Mouse (Mus musculus) liver, embryonic 14.5 days (tissue): Measurements from ENCODE around the gene Hbb-bt. TPM values are rescaled to one million over a fixed set of nuclear protein-coding genes. Genes with fewer than 3 reads are reported as not detected.
"Not testable (repeated sequence)": the region's sequence is repeated elsewhere in the genome, so short reads cannot be mapped to it uniquely, and the experiment has no call there.

Experiments used
- ATAC-seq: fragments of 200-750 bp; cut with Nextera tagmentation; 2 replicates; pipeline ENCODE4 v1.8.0; 2017; ENCODE audit warnings: moderate number of reproducible peaks, mild to moderate bottlenecking, moderate library complexity; ENCODE audit not compliant: insufficient read depth
- DNase-seq, 3 experiments: peaks; one replicate each; pipeline ENCODE4 v3.0.0-alpha.2; 2012 to 2013; ENCODE audit warnings: low read depth in 3 of 3, low spot score in 3 of 3
- H3K27ac ChIP-seq: fragments of 300-500 bp; sonication (generic); 2 replicates; pipeline ENCODE4 v1.5.1; 2014; ENCODE audit warnings: moderate library complexity, mild to moderate bottlenecking, control low read depth, inconsistent platforms
- H3K27me3 ChIP-seq: fragments of 300-500 bp; sonication (generic); 2 replicates; pipeline ENCODE4 v1.6.1; 2014; ENCODE audit warnings: mild to moderate bottlenecking, low read length, moderate library complexity; ENCODE audit not compliant: control insufficient read depth, insufficient read depth
- H3K36me3 ChIP-seq: fragments of 300-500 bp; sonication (generic); replicated peaks from 2 replicates; pipeline ENCODE4 v1.6.1; 2014; ENCODE audit warnings: low read depth; ENCODE audit not compliant: control insufficient read depth, insufficient read depth
- H3K4me1 ChIP-seq, 2 experiments: fragments of 200-500 bp in 1 of 2; fragments of 300-500 bp in 1 of 2; sonication (generic) in 1 of 2; replicated peaks; 2 replicates each; pipeline ENCODE4 v1.6.1; 2012 to 2014; ENCODE audit warnings: antibody characterized with exemption in 1 of 2, inconsistent platforms in 1 of 2, low read length in 1 of 2; ENCODE audit not compliant: control insufficient read depth in 2 of 2, insufficient read depth in 2 of 2
- H3K4me2 ChIP-seq: fragments of 300-500 bp; sonication (generic); 2 replicates; pipeline ENCODE4 v1.6.1; 2014; ENCODE audit warnings: low read depth, mild to moderate bottlenecking, control low read depth, moderate library complexity
- H3K4me3 ChIP-seq, 2 experiments: fragments of 200-500 bp in 1 of 2; fragments of 300-500 bp in 1 of 2; sonication (generic) in 1 of 2; 2 replicates each; pipeline ENCODE4 v1.5.1; 2012 to 2014; ENCODE audit warnings: low read depth in 2 of 2, low read length in 2 of 2, mild to moderate bottlenecking in 2 of 2, control low read depth in 1 of 2, inconsistent platforms in 1 of 2, moderate library complexity in 1 of 2; ENCODE audit not compliant: insufficient read depth in 1 of 2
- H3K9ac ChIP-seq: fragments of 300-500 bp; sonication (generic); replicated peaks from 2 replicates; pipeline ENCODE4 v1.6.1; 2014; ENCODE audit warnings: mild to moderate bottlenecking, control low read depth, moderate library complexity
- H3K9me3 ChIP-seq: fragments of 300-500 bp; sonication (generic); 2 replicates; pipeline ENCODE4 v1.6.1; 2016; ENCODE audit warnings: low read length, mixed read lengths; ENCODE audit not compliant: control insufficient read depth
- CTCF ChIP-seq: IDR thresholded peaks from 2 replicates; pipeline ENCODE4 v1.5.1; 2016; ENCODE audit warnings: antibody characterized with exemption, low read depth, control low read depth
- EP300 ChIP-seq: IDR thresholded peaks from 2 replicates; pipeline ENCODE4 v1.6.1; 2016; ENCODE audit warnings: antibody characterized with exemption, low read depth
- WGBS: fragments of 180-500 bp; shearing (Covaris S2); extraction: QIAGEN DNeasy Blood & Tissue Kit; methylation state at CpG from one replicate; pipeline ENCODE4 v1.1.7; 2014; ENCODE audit not compliant: insufficient replicate concordance; 5-methylcytosine and 5-hydroxymethylcytosine counted together
- polyA plus RNA-seq, 2 experiments: library from polyadenylated mRNA; depleted of rRNA in 1 of 2; stranded (reverse) in 1 of 2; unstranded in 1 of 2; fragments of >200 nt; fragmentation: Nextera tagmentation in 1 of 2; extraction: Ambion mirVana in 1 of 2; gene quantifications; 2 replicates each; pipeline versions ENCODE4 v1.2.1 to v1.2.3; 2012 to 2014

Gene Hbb-bt
- polyA plus RNA-seq, 2 experiments = 66,320 to 74,220 TPM

- 64% methylated on average over 3 of the region's 3 CpGs for WGBS
- H3K4me3 ChIP-seq = peak overlapping the region; percentile 45 to 54
- H3K27ac ChIP-seq = peak overlapping the region; percentile 90
- H3K4me1 ChIP-seq = peaks cover 28 to 30% of the 10 kb centered on the region in 2 experiments
- TF ChIP-seq EP300 (peak; percentile 58), CTCF (no peak)
- peak; percentile 62 for ATAC-seq
- DNase-seq = peak in 2 of 3 experiments; percentile 77 to 79
- peak overlapping the region; percentile 29 for H3K4me2 ChIP-seq
- no peaks in the 10 kb centered on the region for H3K9me3 ChIP-seq
- H3K9ac ChIP-seq = peak overlapping the region; percentile 68
- H3K36me3 ChIP-seq = no peaks in the 10 kb centered on the region
- H3K27me3 ChIP-seq = no peaks in the 10 kb centered on the region
Measured at GRCm38 (mm10) chr7:103826255-103826887, 12.6 kb upstream of the Hbb-bt start.

GRCm38 (mm10) chr7:103825536-103826254 is 11.9 kb upstream of the Hbb-bt start:
- peak overlapping the region; percentile 35 to 42; a peak in 3 of 4 replicates for H3K4me3 ChIP-seq
- H3K9ac ChIP-seq = no peak overlapping the region; the same call in 1 of the 2 replicates
- TF ChIP-seq EP300 (peak; percentile 38), CTCF (no peak)
- 68% methylated on average over 3 of the region's 3 CpGs for WGBS
- DNase-seq (peak in 2 of 3 experiments; percentile 80 to 83), ATAC-seq (peak; percentile 78)
- H3K9me3 ChIP-seq = no peaks in the 10 kb centered on the region
- H3K27me3 ChIP-seq = no peaks in the 10 kb centered on the region
- peak overlapping the region; percentile 96 for H3K27ac ChIP-seq
- peak overlapping the region; percentile 67 for H3K4me2 ChIP-seq
- H3K4me1 ChIP-seq = peaks cover 25 to 30% of the 10 kb centered on the region in 2 experiments
- no peaks in the 10 kb centered on the region for H3K36me3 ChIP-seq

GRCm38 (mm10) chr7:103824597-103824996 is 10.8 kb upstream of the Hbb-bt start:
- 40% methylated on average over 2 of the region's 2 CpGs for WGBS
- H3K9ac ChIP-seq = peak overlapping the region; percentile 71
- H3K9me3 ChIP-seq = no peaks in the 10 kb centered on the region
- no peak for ATAC-seq
- no peaks in the 10 kb centered on the region for H3K36me3 ChIP-seq
- peak overlapping the region; percentile 67 for H3K4me2 ChIP-seq
- peaks cover 19 to 23% of the 10 kb centered on the region in 2 experiments for H3K4me1 ChIP-seq
- peak in 1 of 3 experiments; percentile 60 for DNase-seq
- no peaks in the 10 kb centered on the region for H3K27me3 ChIP-seq
- TF ChIP-seq CTCF (no peak), EP300 (peak; percentile 65)
- H3K27ac ChIP-seq = peak overlapping the region; percentile 96
- peak overlapping the region; percentile 36 to 42 for H3K4me3 ChIP-seq

DNA sequence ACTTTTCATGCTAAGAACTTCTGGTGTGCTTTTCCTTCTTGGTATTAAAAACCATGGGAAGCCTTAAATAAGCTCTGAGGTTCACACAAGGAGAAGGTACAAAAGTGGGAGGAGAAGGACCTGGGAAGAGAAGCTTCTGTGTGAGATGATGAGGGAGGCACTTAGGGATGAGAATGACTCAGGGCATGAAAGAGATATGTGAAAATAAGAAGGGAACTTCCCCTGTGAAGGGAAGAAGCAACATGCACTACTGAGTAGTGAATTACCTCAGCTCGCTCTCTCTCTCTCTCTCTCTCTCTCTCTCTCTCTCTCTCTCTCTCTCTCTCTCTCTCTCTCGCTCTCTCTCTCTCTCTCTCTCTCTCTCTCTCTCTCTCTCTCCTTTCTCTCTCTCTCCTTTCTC is 1.3 kb upstream of the Hbb-bt start:
- not testable (repeated sequence) for DNase-seq, H3K36me3 ChIP-seq, H3K27me3 ChIP-seq, H3K4me1 ChIP-seq, ATAC-seq, H3K9me3 ChIP-seq
- Histone ChIP-seq H3K27ac (peak overlapping the region; percentile 93), H3K4me2 (peak overlapping the region; percentile 83), H3K9ac (peak overlapping the region; percentile 79), H3K4me3 (peak overlapping the region; percentile 45 to 47)
- 31% methylated on average over 1 of the region's 2 CpGs for WGBS
- TF ChIP-seq EP300 = peak; percentile 17; the same call in 1 of the 2 replicates

- H3K4me1 ChIP-seq = peaks cover 10 to 22% of the 10 kb centered on the region in 2 experiments
- not testable (repeated sequence) for H3K36me3 ChIP-seq, H3K4me2 ChIP-seq, H3K9ac ChIP-seq, H3K9me3 ChIP-seq, DNase-seq, H3K27ac ChIP-seq, H3K27me3 ChIP-seq
- peak overlapping the region in 1 of 2 experiments; percentile 52; a peak in 2 of 4 replicates for H3K4me3 ChIP-seq
- no CpG with 5 or more reads among the region's 3 CpGs for WGBS
- peak; percentile 2 for ATAC-seq
Measured at GRCm38 (mm10) chr7:103813152-103813551, 644 bp downstream of the Hbb-bt start.
